Mouse (Mus musculus): ENCODE measurements around the gene Fam136a. TPM values are rescaled to one million over a fixed set of nuclear protein-coding genes. Genes with fewer than 3 reads are reported as not detected.

The Fam136a gene
- polyA plus RNA-seq, 1 experiment, result 32.0 TPM

- TF ChIP-seq USF1 (IDR thresholded peaks at IDR 0.05; ENCODE audit: low read depth) (no peak), FOSL1 (IDR thresholded peaks at IDR 0.05; ENCODE audit: insufficient read depth, low read length, poor library complexity, severe bottlenecking) (no peak), MYOG (IDR thresholded peaks at IDR 0.05; ENCODE audit: control insufficient read depth, extremely low read depth, insufficient read length) (no peak), CEBPB (IDR thresholded peaks at IDR 0.05; ENCODE audit: low read depth) (no peak), CTCF (IDR thresholded peaks at IDR 0.05; ENCODE audit: control insufficient read depth, insufficient read depth, insufficient read length) (no peak), MYOD1 (IDR thresholded peaks at IDR 0.05; ENCODE audit: control insufficient read depth, insufficient read length, low read depth) (no peak), MAX (IDR thresholded peaks at IDR 0.05) (no peak)
- Histone ChIP-seq H3K79me2 (ENCODE audit: control insufficient read depth, insufficient read depth) (no peaks in the 10 kb centered on the region), H3K79me3 (ENCODE audit: low read depth) (no peaks in the 10 kb centered on the region), H3K36me3 (ENCODE audit: control insufficient read depth, insufficient read depth) (peaks cover 93% of the 10 kb centered on the region), H3K4me3 (ENCODE audit: insufficient read depth, poor library complexity, severe bottlenecking) (no peak overlapping the region), H3K27me3 (ENCODE audit: control insufficient read depth, insufficient read depth, insufficient read length) (no peaks in the 10 kb centered on the region), H3ac (ENCODE audit: control insufficient read depth, insufficient read length, low read depth) (no peak overlapping the region)
These were observed 53.8 kb downstream of the Fam136a start for GRCm38 (mm10) chr6:86419239-86419638.

Other genes with a start within 250 kb of the Fam136a start
- 0.54 TPM for gene Tgfa, start 170.4 kb upstream of the Fam136a start, polyA plus RNA-seq (2012; fragmentation: generic; extraction: Trizol)
- 354 TPM for gene Snrpg, start 5.7 kb downstream of the Fam136a start, polyA plus RNA-seq (2012; fragmentation: generic; extraction: Trizol)
- gene Pcyox1, start 31.5 kb downstream of the Fam136a start, polyA plus RNA-seq (2012; fragmentation: generic; extraction: Trizol), result 23.7 TPM
- gene Tia1, start 38.6 kb downstream of the Fam136a start, polyA plus RNA-seq (2012; fragmentation: generic; extraction: Trizol), result 12.9 TPM
- not detected for gene Gm44790, start 61.0 kb downstream of the Fam136a start, polyA plus RNA-seq (2012; fragmentation: generic; extraction: Trizol)
- 10.4 TPM for gene C87436, start 72.7 kb downstream of the Fam136a start, polyA plus RNA-seq (2012; fragmentation: generic; extraction: Trizol)
- 453 TPM for gene Pcbp1, start 160.7 kb downstream of the Fam136a start, polyA plus RNA-seq (2012; fragmentation: generic; extraction: Trizol)